Mouse (Mus musculus): ENCODE data around the gene Steap4.

GRCm38 (mm10) chr5:7960176-7960575, at the start of gene Steap4:
- TF ChIP-seq POLR2A (IDR thresholded peaks at IDR 0.05; ENCODE audit: insufficient read depth, low read depth, low read length) (peak; percentile 49), CTCF (IDR thresholded peaks at IDR 0.05) (no peak), EP300 (IDR thresholded peaks at IDR 0.05; ENCODE audit: insufficient read depth, low read depth, low read length) (0 out of 2 replicates have a peak, but pooled peaks have one; percentile 38)

Data from heart, adult 2 months (tissue).